Mouse (Mus musculus) gastrocnemius, adult 2 months (tissue): ENCODE data around the gene Dab1. TPM values are rescaled to one million over a fixed set of nuclear protein-coding genes. Genes with fewer than 3 reads are reported as not detected.

Experiments used
- DNase-seq: peaks from one replicate; pipeline ENCODE4 v3.0.0; 2022
- H3K27ac ChIP-seq: fragments of 200-600 bp; 2 replicates; pipeline ENCODE4 v1.8.1; 2022; ENCODE audit warnings: mild to moderate bottlenecking
- H3K4me3 ChIP-seq: fragments of 200-600 bp; 2 replicates; pipeline ENCODE4 v1.8.1; 2022; ENCODE audit warnings: mild to moderate bottlenecking, moderate library complexity
- CTCF ChIP-seq: fragments of 200-600 bp; IDR thresholded peaks from 2 replicates; pipeline ENCODE4 v1.8.1; 2022; ENCODE audit warnings: antibody characterized with exemption, mild to moderate bottlenecking, moderate library complexity
- intact Hi-C: fragments of 180-260 bp; cut with DNase I; formaldehyde crosslinking; loops from one replicate; pipeline ENCODE4 v1.15.1; 2025
- total RNA-seq, 2 experiments: library from RNA; stranded (reverse); gene quantifications; 2 replicates each; pipeline ENCODE4 v1.2.3; 2021

Gene Dab1
- total RNA-seq, 2 experiments from 2014 or later, result 0.05 to 0.25 TPM

GRCm38 (mm10) chr4:104220099-104220498 lies 600.9 kb downstream of the Dab1 start:
- Histone ChIP-seq H3K27ac (no peak overlapping the region), H3K4me3 (no peak overlapping the region)
- intact Hi-C loops, result no loop called here
- no peak for TF ChIP-seq CTCF
- DNase-seq, result no peak

- DNase-seq, result no peak
- no peak for TF ChIP-seq CTCF
- intact Hi-C loops, result no loop called here
- Histone ChIP-seq H3K4me3 (no peak overlapping the region), H3K27ac (no peak overlapping the region)
These were observed 610.1 kb downstream of the Dab1 start for GRCm38 (mm10) chr4:104229296-104229695.

- Histone ChIP-seq H3K4me3 (no peak overlapping the region), H3K27ac (no peak overlapping the region)
- TF ChIP-seq CTCF, result no peak
- intact Hi-C loops, result no loop called here
- DNase-seq, result no peak
These were observed 627.3 kb downstream of the Dab1 start for GRCm38 (mm10) chr4:104246506-104246905.

GRCm38 (mm10) chr4:104249462-104249861 lies 630.3 kb downstream of the Dab1 start:
- no peak for DNase-seq
- intact Hi-C loops, result no loop called here
- Histone ChIP-seq H3K27ac (no peak overlapping the region), H3K4me3 (no peak overlapping the region)
- TF ChIP-seq CTCF, result no peak

GRCm38 (mm10) chr4:104257776-104258175 lies 638.6 kb downstream of the Dab1 start:
- Histone ChIP-seq H3K27ac (no peak overlapping the region), H3K4me3 (no peak overlapping the region)
- no peak for TF ChIP-seq CTCF
- intact Hi-C loops, result no loop called here
- no peak for DNase-seq

- TF ChIP-seq CTCF, result no peak
- no peak overlapping the region for H3K4me3 ChIP-seq
- DNase-seq, result no peak
- intact Hi-C loops, result no loop called here
- H3K27ac ChIP-seq, result no peak overlapping the region
These were observed 650.4 kb downstream of the Dab1 start for GRCm38 (mm10) chr4:104269422-104270172.

GRCm38 (mm10) chr4:104270173-104270557 lies 651.0 kb downstream of the Dab1 start:
- intact Hi-C loops, result no loop called here
- no peak overlapping the region for H3K27ac ChIP-seq
- TF ChIP-seq CTCF, result no peak
- H3K4me3 ChIP-seq, result no peak overlapping the region
- no peak for DNase-seq

- no peak overlapping the region for H3K27ac ChIP-seq
- intact Hi-C loops, result no loop called here
- no peak for TF ChIP-seq CTCF
- H3K4me3 ChIP-seq, result no peak overlapping the region
- no peak for DNase-seq
These were observed 656.1 kb downstream of the Dab1 start for GRCm38 (mm10) chr4:104275260-104275659.

GRCm38 (mm10) chr4:104276916-104277315 lies 657.8 kb downstream of the Dab1 start:
- no peak for DNase-seq
- H3K27ac ChIP-seq, result no peak overlapping the region
- TF ChIP-seq CTCF, result no peak
- no peak overlapping the region for H3K4me3 ChIP-seq
- intact Hi-C loops, result no loop called here

GRCm38 (mm10) chr4:104281518-104281917 lies 662.4 kb downstream of the Dab1 start:
- TF ChIP-seq CTCF, result no peak
- intact Hi-C loops, result no loop called here
- Histone ChIP-seq H3K27ac (no peak overlapping the region), H3K4me3 (no peak overlapping the region)
- no peak for DNase-seq

- no peak overlapping the region for H3K27ac ChIP-seq
- TF ChIP-seq CTCF, result no peak
- no peak for DNase-seq
- intact Hi-C loops, result no loop called here
- no peak overlapping the region for H3K4me3 ChIP-seq
These were observed 664.7 kb downstream of the Dab1 start for GRCm38 (mm10) chr4:104283906-104284305.

GRCm38 (mm10) chr4:104288401-104288800 lies 669.2 kb downstream of the Dab1 start:
- H3K4me3 ChIP-seq, result no peak overlapping the region
- no peak overlapping the region for H3K27ac ChIP-seq
- intact Hi-C loops, result no loop called here
- no peak for TF ChIP-seq CTCF
- DNase-seq, result no peak

GRCm38 (mm10) chr4:104301764-104302163 lies 682.6 kb downstream of the Dab1 start:
- intact Hi-C loops, result no loop called here

GRCm38 (mm10) chr4:104302996-104303652 lies 684.0 kb downstream of the Dab1 start:
- no peak for TF ChIP-seq CTCF
- intact Hi-C loops, result no loop called here
- no peak overlapping the region for H3K4me3 ChIP-seq
- DNase-seq, result no peak
- H3K27ac ChIP-seq, result no peak overlapping the region

More at GRCm38 (mm10) chr4:104301764-104302163, 682.6 kb downstream of the Dab1 start:
- H3K27ac ChIP-seq, result no peak overlapping the region
- DNase-seq, result no peak
- H3K4me3 ChIP-seq, result no peak overlapping the region
- no peak for TF ChIP-seq CTCF
